Mouse (Mus musculus): ENCODE measurements around the gene Fut7. TPM values are rescaled to one million over a fixed set of nuclear protein-coding genes. Genes with fewer than 3 reads are reported as not detected.

Gene Fut7
- polyA plus RNA-seq, 2 experiments: 0.58 to 0.90 TPM

GRCm38 (mm10) chr2:25428442-25429236, 5.6 kb downstream of the Fut7 start, which contains the start of gene Abca2:
TSS of gene Abca2 (plus strand) at chr2:25428703.
- no peaks in the 10 kb centered on the region for H3K4me1 ChIP-seq (replicated peaks; ENCODE audit: control insufficient read depth in 2 of 2, insufficient read depth in 2 of 2, low read length in 1 of 2)
- ATAC-seq (ENCODE audit: insufficient read depth): peak; percentile 85

DNA sequence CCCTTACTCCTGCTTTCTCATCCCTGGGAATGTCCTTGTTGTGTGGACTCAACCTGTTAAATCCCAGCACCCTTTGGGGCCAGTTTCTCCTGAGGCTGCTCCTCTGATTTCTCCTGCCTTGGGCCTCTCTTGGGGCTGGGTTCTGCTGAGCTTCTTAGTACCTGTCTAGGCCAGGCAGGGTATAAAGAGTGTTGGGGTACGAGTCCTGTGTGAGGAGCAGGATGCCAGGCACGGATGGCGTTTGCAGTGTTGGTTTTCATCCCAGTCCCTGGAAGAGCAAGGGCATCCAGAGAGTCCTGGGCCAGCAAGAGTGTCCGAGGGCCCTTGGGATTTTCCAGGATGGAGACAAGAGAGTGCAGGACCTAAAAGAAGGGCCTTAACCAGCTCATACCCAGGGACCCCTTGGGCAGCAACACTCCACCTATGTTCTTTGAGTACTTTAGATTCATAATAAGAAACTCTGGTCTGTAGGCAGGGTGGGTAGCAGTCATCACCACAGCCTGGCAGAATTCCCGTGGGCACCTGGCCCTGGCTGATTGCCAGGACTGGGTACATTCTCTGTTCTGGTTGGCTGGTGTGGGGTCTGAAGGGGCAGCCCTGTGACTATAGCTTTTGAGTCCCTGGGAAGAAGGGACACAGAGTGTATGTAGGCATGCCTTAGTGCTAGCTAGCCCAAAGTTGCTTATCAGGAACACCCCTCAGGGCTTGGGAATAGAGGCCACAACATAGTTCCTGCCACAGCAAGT, 6.5 kb downstream of the Fut7 start:
- no peaks in the 10 kb centered on the region for H3K36me3 ChIP-seq (replicated peaks; ENCODE audit: control insufficient read depth, insufficient read depth, low read depth)
- H3K9me3 ChIP-seq (ENCODE audit: control insufficient read depth, low read length): no peaks in the 10 kb centered on the region
- peak overlapping the region; percentile 93 for H3K4me2 ChIP-seq (ENCODE audit: low read depth)
- TF ChIP-seq CTCF (IDR thresholded peaks at IDR 0.05; ENCODE audit: low read depth) (no peak), EP300 (IDR thresholded peaks at IDR 0.05; ENCODE audit: low read depth) (no peak)
- H3K27me3 ChIP-seq (ENCODE audit: control insufficient read depth, insufficient read depth, low read length): peaks cover 7% of the 10 kb centered on the region
- DNase-seq (ENCODE audit: low read depth in 3 of 3, low spot score in 3 of 3): no peak
- H3K9ac ChIP-seq (replicated peaks): no peak overlapping the region
- ATAC-seq (ENCODE audit: insufficient read depth): no peak
- H3K4me3 ChIP-seq (ENCODE audit: insufficient read depth in 1 of 2, low read depth in 2 of 2, low read length in 2 of 2): no peak overlapping the region
- no peaks in the 10 kb centered on the region for H3K4me1 ChIP-seq (replicated peaks; ENCODE audit: control insufficient read depth in 2 of 2, insufficient read depth in 2 of 2, low read length in 1 of 2)
- WGBS (ENCODE audit: insufficient replicate concordance): 71% methylated on average over 5 of the region's 5 CpGs
- no peak overlapping the region for H3K27ac ChIP-seq

More at GRCm38 (mm10) chr2:25428442-25429236, 5.6 kb downstream of the Fut7 start, which contains the start of gene Abca2:
- no peaks in the 10 kb centered on the region for H3K9me3 ChIP-seq (ENCODE audit: control insufficient read depth, low read length)
- TF ChIP-seq EP300 (IDR thresholded peaks at IDR 0.05; ENCODE audit: low read depth): no peak
- peak; percentile 87 for TF ChIP-seq CTCF (IDR thresholded peaks at IDR 0.05; ENCODE audit: low read depth)
- H3K36me3 ChIP-seq (replicated peaks; ENCODE audit: control insufficient read depth, insufficient read depth, low read depth): no peaks in the 10 kb centered on the region
- peak within 1 kb of the TSS; percentile 44 for H3K9ac ChIP-seq (replicated peaks)
- DNase-seq (ENCODE audit: low read depth in 3 of 3, low spot score in 3 of 3): peak; percentile 75 to 80 (median 77)
- H3K27ac ChIP-seq: no peak within 1 kb of the TSS
- peak within 1 kb of the TSS; percentile 58 to 68 for H3K4me3 ChIP-seq (ENCODE audit: insufficient read depth in 1 of 2, low read depth in 2 of 2, low read length in 2 of 2)
- H3K27me3 ChIP-seq (ENCODE audit: control insufficient read depth, insufficient read depth, low read length): peaks cover 7% of the 10 kb centered on the region
- WGBS (ENCODE audit: insufficient replicate concordance): under 1% methylated on average over 88 of the region's 89 CpGs
- H3K4me2 ChIP-seq (ENCODE audit: low read depth): peak within 1 kb of the TSS; percentile 93

DNA sequence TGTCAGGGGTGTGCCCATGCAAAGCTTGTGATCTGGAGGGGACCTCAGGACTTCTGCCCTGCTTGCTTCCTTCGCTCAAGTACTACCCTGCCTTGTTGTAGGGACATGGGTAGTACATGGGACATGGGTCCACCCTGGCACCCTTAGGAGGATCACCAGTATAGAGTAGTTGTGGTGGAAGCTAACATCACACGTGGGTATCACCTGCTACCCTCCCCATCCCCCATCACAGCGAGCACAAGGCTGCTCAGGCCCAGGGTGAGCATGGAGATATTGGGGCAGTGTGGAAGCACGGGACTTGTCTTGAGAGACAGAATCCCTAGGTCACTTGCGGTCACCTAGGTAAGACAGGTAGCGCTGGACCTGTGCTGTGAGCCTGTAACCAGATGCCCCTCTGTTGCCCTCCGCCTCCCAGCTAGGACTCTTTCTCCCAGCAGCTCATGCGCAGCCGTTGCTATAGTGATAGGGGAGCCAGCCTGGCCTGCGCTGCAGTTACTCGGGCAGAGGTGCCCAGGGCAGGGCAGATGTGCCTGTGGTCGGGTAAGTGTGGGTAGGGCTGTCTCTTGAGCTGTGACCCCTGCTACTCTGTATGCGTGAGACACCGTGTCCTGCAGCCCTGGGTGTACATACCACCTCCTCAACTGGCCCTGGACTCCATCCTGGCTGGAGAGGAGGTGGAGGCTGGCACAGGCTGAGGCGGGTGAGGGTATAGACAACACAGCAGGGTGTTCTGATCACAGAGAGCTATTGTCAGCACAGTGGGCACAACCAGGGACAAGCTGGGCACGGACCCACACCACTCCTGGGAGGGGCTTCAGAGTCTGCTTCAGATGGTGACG, 7.5 kb downstream of the Fut7 start:
- ATAC-seq (ENCODE audit: insufficient read depth) (no peak), DNase-seq (ENCODE audit: low read depth in 3 of 3, low spot score in 3 of 3) (no peak)
- no peaks in the 10 kb centered on the region for H3K9me3 ChIP-seq (ENCODE audit: control insufficient read depth, low read length)
- no peak overlapping the region for H3K4me3 ChIP-seq (ENCODE audit: insufficient read depth in 1 of 2, low read depth in 2 of 2, low read length in 2 of 2)
- H3K9ac ChIP-seq (replicated peaks): no peak overlapping the region
- H3K36me3 ChIP-seq (replicated peaks; ENCODE audit: control insufficient read depth, insufficient read depth, low read depth): no peaks in the 10 kb centered on the region
- H3K4me2 ChIP-seq (ENCODE audit: low read depth): no peak overlapping the region
- peaks cover 7% of the 10 kb centered on the region for H3K27me3 ChIP-seq (ENCODE audit: control insufficient read depth, insufficient read depth, low read length)
- WGBS (ENCODE audit: insufficient replicate concordance): 68% methylated on average over 17 of the region's 17 CpGs
- no peaks in the 10 kb centered on the region for H3K4me1 ChIP-seq (replicated peaks; ENCODE audit: control insufficient read depth in 2 of 2, insufficient read depth in 2 of 2, low read length in 1 of 2)
- no peak for TF ChIP-seq EP300 (IDR thresholded peaks at IDR 0.05; ENCODE audit: low read depth)
- no peak for TF ChIP-seq CTCF (IDR thresholded peaks at IDR 0.05; ENCODE audit: low read depth)
- H3K27ac ChIP-seq: no peak overlapping the region

- no peaks in the 10 kb centered on the region for H3K4me1 ChIP-seq (replicated peaks; ENCODE audit: control insufficient read depth in 2 of 2, insufficient read depth in 2 of 2, low read length in 1 of 2)
- 63% methylated on average over 6 of the region's 6 CpGs for WGBS (ENCODE audit: insufficient replicate concordance)
Observed at GRCm38 (mm10) chr2:25431308-25431855, 8.3 kb downstream of the Fut7 start.

More at GRCm38 (mm10) chr2:25431308-25431855, 8.3 kb downstream of the Fut7 start:
- Histone ChIP-seq H3K4me3 (ENCODE audit: insufficient read depth in 1 of 2, low read depth in 2 of 2, low read length in 2 of 2) (no peak overlapping the region), H3K4me2 (ENCODE audit: low read depth) (no peak overlapping the region), H3K36me3 (replicated peaks; ENCODE audit: control insufficient read depth, insufficient read depth, low read depth) (no peaks in the 10 kb centered on the region), H3K9ac (replicated peaks) (no peak overlapping the region), H3K9me3 (ENCODE audit: control insufficient read depth, low read length) (no peaks in the 10 kb centered on the region), H3K27me3 (ENCODE audit: control insufficient read depth, insufficient read depth, low read length) (peaks cover 7% of the 10 kb centered on the region), H3K27ac (no peak overlapping the region)
- TF ChIP-seq CTCF (IDR thresholded peaks at IDR 0.05; ENCODE audit: low read depth): no peak
- ATAC-seq (ENCODE audit: insufficient read depth): no peak
- DNase-seq (ENCODE audit: low read depth in 3 of 3, low spot score in 3 of 3): no peak
